Mouse (Mus musculus) forebrain, embryonic 14.5 days (tissue): Measurements from ENCODE around the gene Spem2. TPM values are rescaled to one million over a fixed set of nuclear protein-coding genes. Genes with fewer than 3 reads are reported as not detected.
"Not testable (repeated sequence)": the region's sequence is repeated elsewhere in the genome, so short reads cannot be mapped to it uniquely, and the experiment has no call there.

Source experiments
- ATAC-seq: fragments of 200-750 bp; cut with Nextera tagmentation; 2 replicates; pipeline ENCODE4 v1.8.0; 2017; ENCODE audit warnings: mild to moderate bottlenecking, moderate library complexity
- DNase-seq: peaks from one replicate; pipeline ENCODE4 v3.0.0-alpha.2; 2015; ENCODE audit warnings: low spot score
- H3K27ac ChIP-seq: fragments of 300-500 bp; sonication (generic); 2 replicates; pipeline ENCODE4 v1.5.1; 2014; ENCODE audit warnings: low read depth, mild to moderate bottlenecking, control low read depth, low read length, moderate library complexity
- H3K27me3 ChIP-seq: fragments of 300-500 bp; sonication (generic); replicated peaks from 2 replicates; pipeline ENCODE4 v1.6.1; 2014; ENCODE audit warnings: low read length, control low read depth, mixed read lengths; ENCODE audit not compliant: control insufficient read depth, insufficient read depth
- H3K36me3 ChIP-seq: fragments of 300-500 bp; sonication (generic); 2 replicates; pipeline ENCODE4 v1.6.1; 2014; ENCODE audit warnings: low read length, control low read depth; ENCODE audit not compliant: control insufficient read depth, insufficient read depth
- H3K4me1 ChIP-seq: fragments of 300-500 bp; sonication (generic); 2 replicates; pipeline ENCODE4 v1.6.1; 2014; ENCODE audit warnings: antibody characterized with exemption, low read length, control low read depth; ENCODE audit not compliant: control insufficient read depth, insufficient read depth
- H3K4me2 ChIP-seq: fragments of 300-500 bp; sonication (generic); 2 replicates; pipeline ENCODE4 v1.6.1; 2014; ENCODE audit warnings: mild to moderate bottlenecking, control low read depth, low read length
- H3K4me3 ChIP-seq: fragments of 300-500 bp; sonication (generic); 2 replicates; pipeline ENCODE4 v1.5.1; 2014; ENCODE audit warnings: low read depth, low read length, control low read depth
- H3K9ac ChIP-seq: fragments of 300-500 bp; sonication (generic); 2 replicates; pipeline ENCODE4 v1.6.1; 2014; ENCODE audit warnings: mild to moderate bottlenecking, low read length, control low read depth, moderate library complexity
- H3K9me3 ChIP-seq: fragments of 300-500 bp; sonication (generic); replicated peaks from 2 replicates; pipeline ENCODE4 v1.6.1; 2016; ENCODE audit warnings: low read length, control low read depth, mixed read lengths; ENCODE audit not compliant: control insufficient read depth
- WGBS: fragments of 180-500 bp; shearing (Covaris S2); extraction: QIAGEN DNeasy Blood & Tissue Kit; methylation state at CpG from one replicate; pipeline ENCODE4 v1.1.7; 2014; 5-methylcytosine and 5-hydroxymethylcytosine counted together
- polyA plus RNA-seq: library from polyadenylated mRNA; unstranded; fragments of >200 nt; fragmentation: Nextera tagmentation; extraction: Ambion mirVana; gene quantifications from 2 replicates; pipeline ENCODE4 v1.2.1, GENCODE M21; 2014

The Spem2 gene
- not detected in 2 replicates for polyA plus RNA-seq

DNA sequence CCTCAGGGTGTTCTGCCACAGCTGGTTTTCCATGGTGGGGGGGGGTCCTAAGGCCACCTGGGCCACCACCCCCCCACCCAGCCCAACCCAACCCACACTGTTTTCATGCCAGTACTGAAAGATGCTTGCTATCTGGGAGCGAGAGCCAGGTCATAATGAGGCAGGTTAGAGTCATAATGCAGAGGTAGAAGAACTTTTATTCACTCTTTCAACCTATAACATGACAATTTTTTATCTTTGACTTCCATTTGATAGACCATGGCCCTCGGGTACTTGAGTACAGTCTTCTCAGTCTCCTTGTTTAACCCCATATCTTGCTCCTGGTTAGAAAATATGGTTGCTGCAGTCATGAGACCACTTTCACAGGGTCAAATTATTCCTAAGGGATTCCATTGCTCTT, at the start of gene Spem2:
Spem2 (minus strand) TSS at position 101 of the 400 bp plus-strand sequence.
- H3K4me3 ChIP-seq: no peak within 1 kb of the TSS
- DNase-seq (no peak), ATAC-seq (no peak)
- 79% methylated on average over 2 of the region's 2 CpGs for WGBS
- H3K4me1 ChIP-seq: no peaks in the 10 kb centered on the region
- H3K9ac ChIP-seq: no peak within 1 kb of the TSS
- H3K4me2 ChIP-seq: no peak within 1 kb of the TSS
- no peak within 1 kb of the TSS for H3K27ac ChIP-seq
- no peaks in the 10 kb centered on the region for H3K36me3 ChIP-seq
- H3K27me3 ChIP-seq: no peaks in the 10 kb centered on the region
- no peaks in the 10 kb centered on the region for H3K9me3 ChIP-seq

- WGBS: 66% methylated on average over 9 of the region's 9 CpGs
- no peak for ATAC-seq
- DNase-seq: no peak
- Histone ChIP-seq H3K9ac (no peak overlapping the region), H3K27ac (no peak overlapping the region), H3K27me3 (no peaks in the 10 kb centered on the region), H3K4me2 (no peak overlapping the region), H3K4me3 (no peak overlapping the region), H3K4me1 (no peaks in the 10 kb centered on the region), H3K36me3 (no peaks in the 10 kb centered on the region), H3K9me3 (no peaks in the 10 kb centered on the region)
Observed at GRCm38 (mm10) chr11:69867335-69867734, 49.1 kb upstream of the Spem2 start.

DNA sequence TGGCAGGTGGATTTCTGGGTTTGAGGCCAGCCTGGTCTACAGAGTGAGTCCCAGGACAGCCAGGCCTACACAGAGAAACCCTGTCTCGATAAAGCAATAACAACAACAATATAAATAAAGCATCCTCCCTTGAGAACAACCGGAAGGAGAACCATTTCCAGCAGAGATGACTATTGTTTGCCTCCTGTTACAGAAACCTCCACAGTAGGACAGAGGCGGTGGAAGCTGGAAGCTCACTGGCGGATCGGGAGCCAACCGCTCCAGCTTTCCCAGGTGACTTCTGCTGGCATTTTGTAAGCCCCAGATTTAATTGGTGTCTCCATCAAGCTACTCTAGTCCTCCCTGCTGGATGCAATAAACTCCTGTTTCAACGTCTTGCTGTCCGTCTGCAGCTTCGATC, 47.3 kb upstream of the Spem2 start:
- no peak overlapping the region for H3K4me2 ChIP-seq
- WGBS: 86% methylated on average over 9 of the region's 9 CpGs
- H3K4me3 ChIP-seq: no peak overlapping the region
- no peak overlapping the region for H3K9ac ChIP-seq
- ATAC-seq (no peak), DNase-seq (no peak)
- no peaks in the 10 kb centered on the region for H3K9me3 ChIP-seq
- H3K27me3 ChIP-seq: no peaks in the 10 kb centered on the region
- no peaks in the 10 kb centered on the region for H3K4me1 ChIP-seq
- H3K36me3 ChIP-seq: no peaks in the 10 kb centered on the region
- H3K27ac ChIP-seq: no peak overlapping the region

DNA sequence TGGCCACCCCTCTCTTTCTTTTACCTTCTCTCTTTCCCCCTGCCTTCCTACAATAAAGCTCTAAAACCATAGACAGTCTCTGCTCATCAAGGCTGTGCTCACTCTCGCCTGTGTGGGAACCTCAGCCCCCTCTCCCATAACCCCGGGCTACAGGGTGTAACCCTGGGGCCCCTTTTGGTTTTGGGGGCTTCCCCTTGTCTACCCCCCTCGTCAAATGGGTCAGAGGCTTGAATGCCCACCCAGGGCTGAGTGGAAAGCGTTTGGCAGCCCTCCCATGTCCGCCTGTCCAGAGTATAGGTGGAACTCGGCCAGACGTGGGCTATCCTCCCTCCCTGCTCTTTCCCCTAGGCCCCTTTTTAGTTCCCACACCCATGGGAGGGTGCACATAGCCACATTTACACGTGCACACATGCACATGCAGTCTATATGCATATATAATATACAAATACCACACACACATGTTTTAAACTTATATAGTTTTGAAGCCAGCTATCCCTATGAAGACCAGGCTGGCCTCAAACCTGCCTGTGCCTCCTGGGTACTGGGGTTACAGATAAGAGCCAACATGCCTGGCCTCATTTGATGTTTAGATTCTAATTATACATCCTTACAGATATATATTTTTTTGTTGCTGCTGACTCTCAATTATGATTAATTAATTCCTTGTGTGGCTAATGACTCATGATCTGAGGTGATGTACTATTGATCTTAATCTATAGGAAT, 46.0 kb upstream of the Spem2 start:
- no peaks in the 10 kb centered on the region for H3K9me3 ChIP-seq
- ATAC-seq: no peak
- H3K9ac ChIP-seq: no peak overlapping the region
- no peak overlapping the region for H3K27ac ChIP-seq
- 47% methylated on average over 8 of the region's 8 CpGs for WGBS
- H3K27me3 ChIP-seq: no peaks in the 10 kb centered on the region
- no peak for DNase-seq
- no peak overlapping the region for H3K4me3 ChIP-seq
- no peaks in the 10 kb centered on the region for H3K36me3 ChIP-seq
- H3K4me1 ChIP-seq: no peaks in the 10 kb centered on the region
- no peak overlapping the region for H3K4me2 ChIP-seq

GRCm38 (mm10) chr11:69863729-69864128, 45.5 kb upstream of the Spem2 start:
- not testable (repeated sequence) for H3K4me2 ChIP-seq, DNase-seq, ATAC-seq, H3K27me3 ChIP-seq, H3K4me3 ChIP-seq, H3K4me1 ChIP-seq, H3K9ac ChIP-seq, H3K9me3 ChIP-seq, H3K27ac ChIP-seq, H3K36me3 ChIP-seq
- 87% methylated on average over 3 of the region's 3 CpGs for WGBS

- no peaks in the 10 kb centered on the region for H3K36me3 ChIP-seq
- H3K27ac ChIP-seq: no peak within 1 kb of the TSS
- DNase-seq (no peak), ATAC-seq (no peak)
- H3K27me3 ChIP-seq: peaks cover 9% of the 10 kb centered on the region; the same call in 1 of the 2 replicates
- H3K9me3 ChIP-seq: no peaks in the 10 kb centered on the region
- no peak within 1 kb of the TSS for H3K9ac ChIP-seq
- 21% methylated on average over 29 of the region's 30 CpGs for WGBS
- no peak within 1 kb of the TSS for H3K4me2 ChIP-seq
- H3K4me1 ChIP-seq: no peaks in the 10 kb centered on the region; the same call in 1 of the 2 replicates
- no peak within 1 kb of the TSS for H3K4me3 ChIP-seq
Observed at GRCm38 (mm10) chr11:69858113-69858998, 40.1 kb upstream of the Spem2 start, which contains the start of gene Tnk1. TSS of gene Tnk1 (minus strand) at chr11:69858730.

- ATAC-seq (peak; percentile 57), DNase-seq (peak; percentile 39)
- no peaks in the 10 kb centered on the region; the same call in 1 of the 2 replicates for H3K4me1 ChIP-seq
Observed at GRCm38 (mm10) chr11:69855347-69855746, 37.1 kb upstream of the Spem2 start.

DNA sequence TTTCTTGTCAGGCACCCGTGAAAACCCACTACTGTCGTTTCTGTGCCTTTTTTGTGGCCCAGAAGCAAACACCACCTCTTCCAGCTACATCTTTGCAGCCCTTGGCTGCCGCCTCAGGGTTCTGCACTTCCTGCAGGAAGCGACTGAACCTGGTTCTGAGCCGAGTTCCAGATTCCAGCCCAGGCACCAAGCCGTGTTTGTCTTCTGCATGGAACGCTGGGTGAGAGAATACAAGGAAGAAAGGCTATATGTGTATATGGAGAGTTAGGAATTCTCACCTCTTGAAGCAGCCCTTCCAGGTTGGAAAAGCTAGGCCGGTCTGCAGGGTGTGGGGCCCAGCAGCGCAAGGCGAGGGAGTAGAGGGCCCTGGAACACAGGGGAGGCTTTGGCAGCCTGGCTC, 36.4 kb upstream of the Spem2 start:
- peaks cover 32% of the 10 kb centered on the region for H3K36me3 ChIP-seq
- ATAC-seq: no peak
- H3K4me1 ChIP-seq: no peaks in the 10 kb centered on the region; the same call in 1 of the 2 replicates
- no peak overlapping the region for H3K27ac ChIP-seq
- H3K4me3 ChIP-seq: no peak overlapping the region
- H3K9me3 ChIP-seq: no peaks in the 10 kb centered on the region
- H3K27me3 ChIP-seq: peaks cover 9% of the 10 kb centered on the region; the same call in 1 of the 2 replicates
- DNase-seq: no peak
- WGBS: 90% methylated on average over 10 of the region's 10 CpGs
- no peak overlapping the region for H3K9ac ChIP-seq
- H3K4me2 ChIP-seq: no peak overlapping the region

More at GRCm38 (mm10) chr11:69855347-69855746, 37.1 kb upstream of the Spem2 start:
- Histone ChIP-seq H3K9ac (no peak overlapping the region), H3K4me3 (no peak overlapping the region), H3K9me3 (no peaks in the 10 kb centered on the region), H3K4me2 (no peak overlapping the region), H3K36me3 (peaks cover 26% of the 10 kb centered on the region), H3K27me3 (peaks cover 9% of the 10 kb centered on the region; the same call in 1 of the 2 replicates), H3K27ac (no peak overlapping the region)
- 23% methylated on average over 16 of the region's 16 CpGs for WGBS
